8 mouse cellular contexts compared by ENCODE assay signal in the genomic region with DNA sequence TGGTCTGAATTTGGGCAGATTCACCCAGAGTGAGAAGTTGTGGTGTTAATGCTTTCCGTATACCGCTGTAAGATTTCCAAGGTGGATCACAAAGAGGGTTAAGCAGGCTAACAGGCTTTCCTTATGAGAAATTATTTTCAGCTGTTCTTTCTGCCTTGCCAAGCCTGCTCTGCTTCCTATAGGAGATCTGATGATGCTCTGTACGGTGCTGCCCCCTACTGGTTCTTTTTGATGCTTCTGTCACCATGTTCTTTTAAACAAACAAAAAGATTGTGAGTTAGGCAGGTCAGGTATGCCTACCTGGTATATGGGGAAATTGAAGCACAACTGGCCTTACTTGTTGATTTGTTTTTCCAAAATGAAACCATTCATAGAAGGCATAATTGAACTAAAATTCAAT. TPM values are rescaled to one million over a fixed set of nuclear protein-coding genes. Genes with fewer than 3 reads are reported as not detected.
DNase-seq lines count a peak whose midpoint lies in the region; ATAC-seq and TF ChIP-seq lines count a peak whose summit lies in the region.

No protein-coding gene starts in this region.

- peak overlapping the region; percentile 38 for H3K4me2 ChIP-seq in embryonic facial prominence, embryonic 13.5 days
- H3K4me2 ChIP-seq in neural tube, embryonic 15.5 days, result no peak overlapping the region

- 0 out of 2 replicates have a peak, but pooled peaks cover 2% of the 10 kb centered on the region for H3K36me3 ChIP-seq in embryonic facial prominence, embryonic 13.5 days
- no peaks in the 10 kb centered on the region for H3K36me3 ChIP-seq in neural tube, embryonic 15.5 days
- no peaks in the 10 kb centered on the region for H3K36me3 ChIP-seq in thymus, adult 2 months (ENCODE audit: control insufficient read depth, insufficient read depth, low read length)

- WGBS in bone marrow, adult 2 months, result 17% methylated on average over 3 of the region's 3 CpGs
- WGBS in embryonic facial prominence, embryonic 13.5 days, result 1% methylated on average over 3 of the region's 3 CpGs
- WGBS in lung, adult 2 months, result 9% methylated on average over 3 of the region's 3 CpGs
- 8% methylated on average over 3 of the region's 3 CpGs for WGBS in neural tube, embryonic 15.5 days
- WGBS in thymus, adult 2 months, result 29% methylated on average over 3 of the region's 3 CpGs

- peak overlapping the region; percentile 44 for H3K9ac ChIP-seq in embryonic facial prominence, embryonic 13.5 days
- no peak overlapping the region for H3K9ac ChIP-seq in neural tube, embryonic 15.5 days (replicated peaks)

- no peaks in the 10 kb centered on the region for H3K9me3 ChIP-seq in embryonic facial prominence, embryonic 13.5 days
- no peaks in the 10 kb centered on the region for H3K9me3 ChIP-seq in neural tube, embryonic 15.5 days (replicated peaks)

- H3K4me1 ChIP-seq in bone marrow, adult 2 months (ENCODE audit: control insufficient read depth, insufficient read depth, low read length), result no peaks in the 10 kb centered on the region
- peaks cover 10% of the 10 kb centered on the region for H3K4me1 ChIP-seq in embryonic facial prominence, embryonic 13.5 days
- H3K4me1 ChIP-seq in lung, adult 2 months (ENCODE audit: control insufficient read depth, insufficient read depth, low read length), result no peaks in the 10 kb centered on the region
- no peaks in the 10 kb centered on the region for H3K4me1 ChIP-seq in neural tube, embryonic 15.5 days
- H3K4me1 ChIP-seq in thymus, adult 2 months (replicated peaks; ENCODE audit: control insufficient read depth, insufficient read depth, low read length), result no peaks in the 10 kb centered on the region

- peak overlapping the region; percentile 25; the same call in 1 of the 2 replicates for H3K27ac ChIP-seq in bone marrow, adult 2 months (ENCODE audit: control insufficient read depth, insufficient read depth, low read depth, low read length, poor library complexity)
- peak overlapping the region; percentile 69; the same call in 1 of the 2 replicates for H3K27ac ChIP-seq in embryonic facial prominence, embryonic 13.5 days
- peak overlapping the region; percentile 70 for H3K27ac ChIP-seq in layer of hippocampus, adult 2 months
- H3K27ac ChIP-seq in neural tube, embryonic 15.5 days (replicated peaks), result no peak overlapping the region
- no peak overlapping the region for H3K27ac ChIP-seq in thymus, adult 2 months (ENCODE audit: control insufficient read depth, insufficient read depth, low read length)

- H3K4me3 ChIP-seq in bone marrow, adult 2 months (replicated peaks; ENCODE audit: control insufficient read depth, low read depth, low read length), result no peak overlapping the region
- H3K4me3 ChIP-seq in embryonic facial prominence, embryonic 13.5 days, result no peak overlapping the region
- H3K4me3 ChIP-seq in layer of hippocampus, adult 2 months, result no peak overlapping the region
- no peak overlapping the region for H3K4me3 ChIP-seq in lung, adult 2 months (replicated peaks; ENCODE audit: extremely low read depth, low read depth, low read length)
- no peak overlapping the region for H3K4me3 ChIP-seq in neural tube, embryonic 15.5 days (replicated peaks)
- no peak overlapping the region for H3K4me3 ChIP-seq in thymus, adult 2 months (ENCODE audit: control insufficient read depth, insufficient read depth, low read length)

- intact Hi-C loops in heart, postnatal 14 days (cut with DNase I), result loop anchor here (1.0 kb wide), 1 partner anchor 70 kb away; no protein-coding TSS in a partner anchor

- TF ChIP-seq POLR2A in bone marrow, adult 2 months (IDR thresholded peaks at IDR 0.05; ENCODE audit: borderline replicate concordance, control insufficient read depth, low read depth, low read length), result no peak
- no peak for TF ChIP-seq POLR2A in lung, adult 2 months (IDR thresholded peaks at IDR 0.05; ENCODE audit: borderline replicate concordance, extremely low read depth, low read depth, low read length)
- TF ChIP-seq POLR2A in thymus, adult 2 months (IDR thresholded peaks at IDR 0.05; ENCODE audit: control insufficient read depth, extremely low read depth, insufficient read depth, low read length, poor library complexity), result no peak

- peak; percentile 48 for TF ChIP-seq CTCF in bone marrow, adult 2 months (IDR thresholded peaks at IDR 0.05; ENCODE audit: control insufficient read depth, insufficient read depth, low read length)
- TF ChIP-seq CTCF in layer of hippocampus, adult 2 months (conservative IDR thresholded peaks at IDR 0.05), result peak; percentile 91
- TF ChIP-seq CTCF in lung, adult 2 months (IDR thresholded peaks at IDR 0.05; ENCODE audit: insufficient read depth, low read length), result peak; percentile 28; the same call in 1 of the 2 replicates
- TF ChIP-seq CTCF in thymus, adult 2 months (IDR thresholded peaks at IDR 0.05; ENCODE audit: borderline replicate concordance, control insufficient read depth, extremely low read depth, insufficient read depth, low read length, poor library complexity), result no peak

- 0 out of 2 replicates have a peak, but pooled peaks have one; percentile 20 for ATAC-seq in embryonic facial prominence, embryonic 13.5 days (ENCODE audit: insufficient number of reproducible peaks, insufficient read depth, low FRiP score, low TSS enrichment, low read depth)
- 0 out of 2 replicates have a peak, but pooled peaks have one; percentile 63 for ATAC-seq in neural tube, embryonic 15.5 days (ENCODE audit: low FRiP score)

- peak; percentile 88 for DNase-seq in ES-CJ7 (ENCODE audit: low read depth, low spot score)
- peak; percentile 75 to 86 for DNase-seq in heart, postnatal 14 days
- peak; percentile 83 to 88 for DNase-seq in layer of hippocampus, adult 2 months (ENCODE audit: low spot score in 2 of 2)
- DNase-seq in lung, adult 2 months, result peak; percentile 53
- DNase-seq in thymus, adult 2 months, result peak; percentile 78

- H3K27me3 ChIP-seq in embryonic facial prominence, embryonic 13.5 days, result no peaks in the 10 kb centered on the region
- H3K27me3 ChIP-seq in neural tube, embryonic 15.5 days (replicated peaks), result no peaks in the 10 kb centered on the region
- H3K27me3 ChIP-seq in thymus, adult 2 months (ENCODE audit: control insufficient read depth, insufficient read depth, low read length), result no peaks in the 10 kb centered on the region

RNA-seq across cellular contexts. Expression of a gene that starts 18.5 kb away (rescaled TPM):
- polyA plus RNA-seq in bone marrow, adult 2 months (2011; ENCODE audit: insufficient read depth, insufficient read length, low replicate concordance, missing spikeins), result 8.8 and 11.9 TPM in 2 replicates
- polyA plus RNA-seq in embryonic facial prominence, embryonic 13.5 days (2015; fragmentation: Nextera tagmentation; extraction: Ambion mirVana), result 35.5 and 39.1 TPM in 2 replicates
- 1 to 10 TPM; 8.6 to 9.3 TPM for total RNA-seq in heart, postnatal 14 days (2021)
- 10 to 100 TPM; 14.0 to 16.2 TPM for total RNA-seq in layer of hippocampus, adult 2 months (2021)
- polyA plus RNA-seq in lung, adult 2 months (2012; rRNA removed), result 17.4 and 22.1 TPM in 2 replicates
- polyA plus RNA-seq in neural tube, embryonic 15.5 days (2015; fragmentation: Nextera tagmentation; extraction: Ambion mirVana), result 27.2 and 33.4 TPM in 2 replicates
- polyA plus RNA-seq in thymus, adult 2 months (2012; rRNA removed), result 42.8 and 44.8 TPM in 2 replicates

RNA-seq across cellular contexts. Expression of a gene that starts 18.6 kb away (rescaled TPM):
- polyA plus RNA-seq in bone marrow, adult 2 months (2011; ENCODE audit: insufficient read depth, insufficient read length, low replicate concordance, missing spikeins), result 3.2 and 25.9 TPM in 2 replicates
- 16.7 and 19.7 TPM in 2 replicates for polyA plus RNA-seq in embryonic facial prominence, embryonic 13.5 days (2015; fragmentation: Nextera tagmentation; extraction: Ambion mirVana)
- total RNA-seq in heart, postnatal 14 days (2021), result under 1 TPM; 0.88 to 0.96 TPM
- total RNA-seq in layer of hippocampus, adult 2 months (2021), result 1 to 10 TPM; 3.1 to 3.2 TPM
- 7.5 and 7.6 TPM in 2 replicates for polyA plus RNA-seq in lung, adult 2 months (2012; rRNA removed)
- 5.6 and 7.5 TPM in 2 replicates for polyA plus RNA-seq in neural tube, embryonic 15.5 days (2015; fragmentation: Nextera tagmentation; extraction: Ambion mirVana)
- polyA plus RNA-seq in thymus, adult 2 months (2012; rRNA removed), result 31.6 and 32.0 TPM in 2 replicates

RNA-seq across cellular contexts. Expression of a gene that starts 32.6 kb away (rescaled TPM):
- polyA plus RNA-seq in bone marrow, adult 2 months (2011; ENCODE audit: insufficient read depth, insufficient read length, low replicate concordance, missing spikeins), result not detected in 2 replicates
- polyA plus RNA-seq in embryonic facial prominence, embryonic 13.5 days (2015; fragmentation: Nextera tagmentation; extraction: Ambion mirVana), result 0.70 and 1.0 TPM in 2 replicates
- 1 to 10 TPM; 3.2 to 3.6 TPM for total RNA-seq in heart, postnatal 14 days (2021)
- 1 to 10 TPM; 6.4 to 6.9 TPM for total RNA-seq in layer of hippocampus, adult 2 months (2021)
- polyA plus RNA-seq in lung, adult 2 months (2012; rRNA removed), result 0.53 and 0.69 TPM in 2 replicates
- polyA plus RNA-seq in neural tube, embryonic 15.5 days (2015; fragmentation: Nextera tagmentation; extraction: Ambion mirVana), result 1.4 and 1.8 TPM in 2 replicates
- 0.58 and 0.73 TPM in 2 replicates for polyA plus RNA-seq in thymus, adult 2 months (2012; rRNA removed)

Comparison
In these comparisons a context has a peak if more than half of its experiments do, and no peak if none do; other contexts are left out.
1. H3K27ac ChIP-seq: peak in bone marrow, adult 2 months (single experiment), embryonic facial prominence, embryonic 13.5 days (single experiment) and layer of hippocampus, adult 2 months (single experiment); none in neural tube, embryonic 15.5 days (single experiment) and thymus, adult 2 months (single experiment).
2. Peak in every context shown above with its lines, with median percentiles within 50 percentile points of each other: DNase-seq.